Mouse (Mus musculus): ENCODE data around the gene Gm5141. TPM values are rescaled to one million over a fixed set of nuclear protein-coding genes. Genes with fewer than 3 reads are reported as not detected.
A peak's percentile ranks its signal among the peaks of the same experiment; 100 is the strongest.
"Not testable (repeated sequence)": the region's sequence is repeated elsewhere in the genome, so short reads cannot be mapped to it uniquely, and the experiment has no call there.

Gene Gm5141
- polyA plus RNA-seq, 1 experiment from 2014 or later: 13.4 TPM

DNA sequence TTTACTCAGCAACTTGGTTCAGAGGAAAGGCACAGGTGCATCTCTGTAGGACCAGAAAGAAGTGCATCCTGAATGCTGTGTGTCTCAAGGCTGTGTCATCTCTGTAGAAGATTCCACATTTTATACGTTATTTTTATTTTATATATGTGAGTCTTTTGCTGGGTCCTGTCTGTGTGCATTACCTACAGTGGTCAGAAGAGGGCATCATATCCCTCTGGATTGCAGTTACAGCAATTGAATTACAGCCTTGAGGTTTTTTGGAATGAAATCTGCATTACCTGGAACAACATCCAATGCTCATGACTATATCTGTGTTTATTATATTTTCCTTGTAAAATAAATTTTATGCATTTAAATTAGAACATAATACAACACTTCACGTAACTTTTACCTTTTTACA lies 21.8 kb downstream of the Gm5141 start:
- not testable (repeated sequence) for H3K9ac ChIP-seq; H3K36me3 ChIP-seq (ENCODE audit: insufficient read depth); H3K4me3 ChIP-seq (ENCODE audit: low read depth, low read length); H3K4me1 ChIP-seq (ENCODE audit: insufficient read depth); ATAC-seq (ENCODE audit: insufficient read depth); H3K9me3 ChIP-seq (ENCODE audit: low read depth, low read length); H3K27ac ChIP-seq (ENCODE audit: low read depth); H3K4me2 ChIP-seq; H3K27me3 ChIP-seq (ENCODE audit: insufficient read depth, low read length)
- TF ChIP-seq CTCF (IDR thresholded peaks at IDR 0.05; ENCODE audit: low read depth): peak; percentile 67
- 69% methylated on average over 2 of the region's 2 CpGs for WGBS
- DNase-seq: peak; percentile 76

DNA sequence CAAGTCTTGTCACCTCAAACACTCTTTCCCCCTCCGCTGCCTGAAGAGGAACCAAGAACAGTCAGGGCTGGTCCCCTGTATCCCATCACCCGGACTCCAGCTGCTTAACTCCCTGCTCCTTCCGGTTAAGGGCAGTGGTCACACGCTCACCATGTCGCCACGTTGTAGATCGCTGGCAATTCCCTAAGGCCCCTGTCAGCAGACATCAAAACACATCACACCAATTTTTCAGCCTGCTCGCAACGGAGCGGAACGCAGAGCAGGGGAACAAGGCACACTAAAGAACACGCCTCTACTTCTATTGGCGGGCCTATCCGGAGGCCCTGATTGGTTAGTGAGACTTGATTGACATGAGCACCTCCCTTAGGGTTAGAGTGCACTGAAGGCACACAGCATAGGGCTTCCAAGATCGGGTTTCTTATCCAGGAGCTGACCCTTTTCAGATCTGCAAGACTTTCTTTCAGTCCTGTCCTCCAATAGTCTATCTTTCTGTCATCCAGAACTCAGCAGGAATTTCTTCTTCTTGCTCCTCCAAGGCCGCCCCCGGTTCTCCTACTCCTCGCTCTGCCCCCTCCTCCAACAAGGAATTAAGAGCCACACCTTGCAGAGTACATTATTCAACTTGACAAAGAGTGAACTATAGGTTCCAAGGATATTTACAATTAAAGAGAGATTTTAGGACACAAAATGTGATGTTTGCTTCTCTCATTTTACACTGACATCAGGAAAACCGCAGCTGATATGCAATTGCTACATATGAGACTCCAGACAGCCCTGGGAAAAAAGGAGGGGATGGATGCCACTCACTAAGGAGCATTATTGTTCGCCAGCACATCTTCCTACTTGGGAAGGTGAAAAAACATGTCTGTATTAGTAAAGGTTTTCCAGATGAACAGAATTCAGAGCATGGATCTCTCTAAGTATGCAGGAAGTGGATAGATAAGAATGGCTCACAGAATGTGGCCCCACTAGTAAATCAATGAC lies 24.9 kb downstream of the Gm5141 start, which contains the start of gene Platr25:
Gene Platr25, minus strand, starts transcription at position 278 of the 984 bp plus-strand sequence.
- ATAC-seq (ENCODE audit: insufficient read depth): peak; percentile 98
- Histone ChIP-seq H3K4me2 (peak within 1 kb of the TSS; percentile 48), H3K4me3 (ENCODE audit: low read depth, low read length) (peak within 1 kb of the TSS; percentile 44), H3K27ac (ENCODE audit: low read depth) (peak within 1 kb of the TSS; percentile 54), H3K9ac (peak within 1 kb of the TSS; percentile 54)
- H3K4me1 ChIP-seq (ENCODE audit: insufficient read depth); H3K36me3 ChIP-seq (ENCODE audit: insufficient read depth); H3K27me3 ChIP-seq (ENCODE audit: insufficient read depth, low read length); H3K9me3 ChIP-seq (ENCODE audit: low read depth, low read length): not testable (repeated sequence)
- peak; percentile 84 for DNase-seq
- WGBS: 10% methylated on average over 20 of the region's 20 CpGs

DNA sequence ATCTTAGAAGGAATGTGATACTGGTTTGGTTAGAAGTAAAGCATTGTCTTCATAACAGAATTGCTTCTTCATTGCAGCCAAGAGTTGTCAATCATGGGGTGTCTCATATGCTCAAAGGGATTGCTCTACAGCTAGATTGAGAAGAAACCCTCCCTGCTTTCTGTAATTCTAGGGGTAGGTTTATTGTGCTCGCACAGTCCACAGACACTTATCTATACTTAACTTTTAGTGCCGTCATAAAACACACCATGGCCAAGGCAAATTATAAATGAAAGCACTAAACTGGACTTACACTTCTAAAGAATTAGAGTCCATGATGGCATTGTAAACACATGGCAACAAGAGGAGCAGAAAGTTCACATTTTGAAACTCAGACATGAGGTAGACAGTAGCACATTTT lies 52.3 kb downstream of the Gm5141 start:
- H3K36me3 ChIP-seq (ENCODE audit: insufficient read depth): no peaks in the 10 kb centered on the region
- no peaks in the 10 kb centered on the region for H3K27me3 ChIP-seq (ENCODE audit: insufficient read depth, low read length)
- no peak overlapping the region for H3K9ac ChIP-seq
- TF ChIP-seq CTCF (IDR thresholded peaks at IDR 0.05; ENCODE audit: low read depth): no peak
- no peaks in the 10 kb centered on the region for H3K9me3 ChIP-seq (ENCODE audit: low read depth, low read length)
- no peak overlapping the region for H3K27ac ChIP-seq (ENCODE audit: low read depth)
- 94% methylated on average over 2 of the region's 2 CpGs for WGBS
- no peaks in the 10 kb centered on the region for H3K4me1 ChIP-seq (ENCODE audit: insufficient read depth)
- ATAC-seq (ENCODE audit: insufficient read depth) (no peak), DNase-seq (no peak)
- H3K4me3 ChIP-seq (ENCODE audit: low read depth, low read length): no peak overlapping the region
- no peak overlapping the region for H3K4me2 ChIP-seq

MicroRNAs encoded within 50 kb of the gene (microRNA counts, 519-probe panel; counts per million panel counts)
- 30.5 counts per million for microRNA mmu-miR-713

Small RNA genes lying within 50 kb of the gene (microRNA-seq; reads per million reads assigned to microRNA genes)
- not detected for gene Gm24588 (ENCODE audit: borderline number of aligned reads)
- gene Mir713 (ENCODE audit: borderline number of aligned reads): not detected

Other genes starting within 250 kb of the Gm5141 start
- not detected in 2 replicates for gene Zfp935, start 227.3 kb downstream of the Gm5141 start, polyA plus RNA-seq (2014; fragmentation: Nextera tagmentation; extraction: Ambion mirVana)
- 23.3 and 24.5 TPM in 2 replicates for gene Zfp934, start 214.6 kb downstream of the Gm5141 start, polyA plus RNA-seq (2014; fragmentation: Nextera tagmentation; extraction: Ambion mirVana)
- gene 6720489N17Rik, start 161.6 kb downstream of the Gm5141 start, polyA plus RNA-seq (2014; fragmentation: Nextera tagmentation; extraction: Ambion mirVana): 15.3 and 16.0 TPM in 2 replicates
- gene Platr25, start 25.1 kb downstream of the Gm5141 start, polyA plus RNA-seq (2014; fragmentation: Nextera tagmentation; extraction: Ambion mirVana): 34.8 and 35.5 TPM in 2 replicates
- gene Fbp2, start 72.6 kb upstream of the Gm5141 start, polyA plus RNA-seq (2014; fragmentation: Nextera tagmentation; extraction: Ambion mirVana): not detected in 2 replicates
- 0.97 and 1.1 TPM in 2 replicates for gene Fbp1, start 102.5 kb upstream of the Gm5141 start, polyA plus RNA-seq (2014; fragmentation: Nextera tagmentation; extraction: Ambion mirVana)
- 146 and 156 TPM in 2 replicates for gene 2010111I01Rik, start 179.1 kb upstream of the Gm5141 start, polyA plus RNA-seq (2014; fragmentation: Nextera tagmentation; extraction: Ambion mirVana)

All from lung, embryonic 14.5 days (tissue).